Mouse (Mus musculus) CH12.LX (cell line): Measurements from ENCODE around the gene Hist1h1d. TPM values are rescaled to one million over a fixed set of nuclear protein-coding genes. Genes with fewer than 3 reads are reported as not detected.

Source experiments
- DNase-seq: peaks from one replicate; pipeline ENCODE4 v3.0.0-alpha.2; 2013; ENCODE audit errors: extremely low read depth
- H3K27ac ChIP-seq: 2 replicates; pipeline ENCODE4 v1.5.1; 2012; ENCODE audit warnings: low read depth, mild to moderate bottlenecking, control low read depth, moderate library complexity; ENCODE audit not compliant: insufficient read depth
- H3K27me3 ChIP-seq: replicated peaks from 2 replicates; pipeline ENCODE3; 2012; ENCODE audit warnings: inconsistent platforms
- H3K36me3 ChIP-seq, 2 experiments: replicated peaks in 1 of 2; 2 replicates each; pipeline versions ENCODE3 to v1.6.1; 2012; ENCODE audit warnings: inconsistent platforms in 1 of 2, low read length in 1 of 2, mild to moderate bottlenecking in 1 of 2, mixed read lengths in 1 of 2, moderate library complexity in 1 of 2; ENCODE audit not compliant: control insufficient read depth in 1 of 2, insufficient read depth in 1 of 2
- H3K4me1 ChIP-seq, 2 experiments: 2 replicates each; pipeline ENCODE4 v1.6.1; 2012; ENCODE audit warnings: inconsistent platforms in 1 of 2, moderate library complexity in 1 of 2; ENCODE audit not compliant: insufficient read depth in 2 of 2, control insufficient read depth in 1 of 2
- H3K4me2 ChIP-seq: 2 replicates; pipeline ENCODE4 v1.6.1; 2012; ENCODE audit warnings: low read depth, mild to moderate bottlenecking, control low read depth; ENCODE audit not compliant: poor library complexity, insufficient read depth, severe bottlenecking
- H3K4me3 ChIP-seq, 3 experiments: fragments of 150-350 bp in 1 of 3; sonication (generic) in 1 of 3; replicated peaks in 1 of 3; 2 replicates each; pipeline versions ENCODE3 to v1.5.1; 2011 to 2012; ENCODE audit warnings: low read depth in 2 of 3, low read length in 2 of 3, mild to moderate bottlenecking in 2 of 3, moderate library complexity in 2 of 3, control low read depth in 1 of 3, improper control_type of control experiment in 1 of 3, inconsistent platforms in 1 of 3, mixed read lengths in 1 of 3; ENCODE audit not compliant: poor library complexity in 1 of 3
- H3K79me2 ChIP-seq: replicated peaks from 2 replicates; pipeline ENCODE4 v1.6.1; 2012; ENCODE audit warnings: mild to moderate bottlenecking, moderate library complexity; ENCODE audit not compliant: control insufficient read depth, poor library complexity, insufficient read depth, severe bottlenecking; ENCODE audit errors: extremely low read depth
- H3K9ac ChIP-seq: 2 replicates; pipeline ENCODE4 v1.6.1; 2012; ENCODE audit warnings: low read depth, mild to moderate bottlenecking, control low read depth, moderate library complexity; ENCODE audit not compliant: insufficient read depth
- H3K9me3 ChIP-seq: replicated peaks from 2 replicates; pipeline ENCODE3; 2012; ENCODE audit warnings: low read length, inconsistent platforms, mixed read lengths
- JUND ChIP-seq: conservative IDR thresholded peaks from 2 replicates; pipeline ENCODE4 v1.6.1; 2011; ENCODE audit warnings: low read depth, low read length, improper control_type of control experiment
- MYC ChIP-seq: IDR thresholded peaks from 2 replicates; pipeline ENCODE4 v1.6.1; 2011; ENCODE audit warnings: low read depth, mild to moderate bottlenecking, improper control_type of control experiment, low read length
- POLR2A ChIP-seq: IDR thresholded peaks from 2 replicates; pipeline ENCODE4 v1.6.1; 2011; ENCODE audit warnings: low read depth, mild to moderate bottlenecking, improper control_type of control experiment, low read length
- POLR2AphosphoS2 ChIP-seq: IDR thresholded peaks from 2 replicates; pipeline ENCODE4 v1.6.1; 2011; ENCODE audit warnings: low read depth, low read length, improper control_type of control experiment
- RCOR1 ChIP-seq: conservative IDR thresholded peaks from 2 replicates; pipeline ENCODE4 v1.6.1; 2012; ENCODE audit warnings: low read depth, mild to moderate bottlenecking, inconsistent platforms, low read length, improper control_type of control experiment
- SIN3A ChIP-seq: IDR thresholded peaks from 2 replicates; pipeline ENCODE4 v1.6.1; 2012; ENCODE audit warnings: low read length, improper control_type of control experiment, inconsistent platforms
- TBP ChIP-seq: conservative IDR thresholded peaks from 2 replicates; pipeline ENCODE4 v1.6.1; 2011; ENCODE audit warnings: low read depth, low read length, improper control_type of control experiment
- TCF12 ChIP-seq: IDR thresholded peaks from 2 replicates; pipeline ENCODE4 v1.6.1; 2014; ENCODE audit warnings: low read depth, mild to moderate bottlenecking, inconsistent platforms, low read length, improper control_type of control experiment
- UBTF ChIP-seq: IDR thresholded peaks from 2 replicates; pipeline ENCODE4 v1.6.1; 2012; ENCODE audit warnings: low read depth, mild to moderate bottlenecking, inconsistent platforms, low read length, improper control_type of control experiment, moderate library complexity
- ZMIZ1 ChIP-seq: IDR thresholded peaks from 2 replicates; pipeline ENCODE4 v1.6.1; 2012; ENCODE audit warnings: low read depth, mild to moderate bottlenecking, inconsistent platforms, low read length, improper control_type of control experiment
- dilution Hi-C: fragments of 300-500 bp; cut with MboI; formaldehyde crosslinking; loops from 2 replicates; pipeline ENCODE4 v1.14.3; 2020; ENCODE audit warnings: low sequenced_read_pairs; ENCODE audit not compliant: extremely low pct_unique_long_range_greater_than_20kb, extremely low pct_ligation_motif_present
- in situ Hi-C: fragments of 300-500 bp; cut with MboI; formaldehyde crosslinking; loops from 3 replicates; pipeline ENCODE4 v1.14.3; 2019; ENCODE audit warnings: low sequenced_read_pairs, low pct_ligation_motif_present, low pct_unique_long_range_greater_than_20kb, mixed read lengths
- polyA plus RNA-seq: library from polyadenylated mRNA; unstranded; fragments of >175 nt; gene quantifications from 2 replicates; pipeline ENCODE4 v1.2.1, GENCODE M21; 2012; ENCODE audit warnings: low read depth; ENCODE audit not compliant: insufficient read length
- total RNA-seq, 2 experiments: library from RNA; depleted of rRNA; stranded (reverse); fragments of 300-350 nt in 1 of 2; fragments of >200 nt in 1 of 2; gene quantifications; 2 replicates each; pipeline ENCODE4 v1.2.3; 2012 to 2014

Hist1h1d gene
- total and polyA plus RNA-seq, 3 experiments, result 0.14 to 112 (median 2.3) TPM

- Histone ChIP-seq H3K4me1 (peaks cover 9 to 57% of the 10 kb centered on the region in 2 experiments; a peak in 3 of 4 replicates), H3K4me3 (peak overlapping the region; percentile 49 to 58 (median 55)), H3K9ac (peak overlapping the region; percentile 95), H3K27me3 (no peaks in the 10 kb centered on the region), H3K4me2 (peak overlapping the region; percentile 93), H3K9me3 (no peaks in the 10 kb centered on the region), H3K27ac (peak overlapping the region; percentile 80), H3K79me2 (no peaks in the 10 kb centered on the region), H3K36me3 (no peaks in the 10 kb centered on the region)
- dilution Hi-C loops (no loop called here), in situ Hi-C loops (no loop called here)
- 0 out of 2 replicates have a peak, but pooled peaks have one; percentile 57 for TF ChIP-seq SIN3A
- peak; percentile 21; the same call in 1 of the 2 replicates for TF ChIP-seq RCOR1
- TF ChIP-seq TBP, result 0 out of 2 replicates have a peak, but pooled peaks have one; percentile 4
- TF ChIP-seq ZMIZ1, result peak; percentile 93; the same call in 1 of the 2 replicates
- no peak for TF ChIP-seq UBTF
- peak; percentile 54; the same call in 1 of the 2 replicates for TF ChIP-seq POLR2A
- TF ChIP-seq MYC, result 0 out of 2 replicates have a peak, but pooled peaks have one; percentile 2
- peak; percentile 86 for TF ChIP-seq POLR2AphosphoS2
- no peak; the same call in 1 of the 2 replicates for TF ChIP-seq JUND
- no peak for DNase-seq
These were observed 16.8 kb upstream of the Hist1h1d start for GRCm38 (mm10) chr13:23536076-23536822.

GRCm38 (mm10) chr13:23537006-23537710 is 15.9 kb upstream of the Hist1h1d start:
- peak overlapping the region; percentile 81 for H3K4me2 ChIP-seq
- in situ Hi-C loops, result no loop called here
- H3K9ac ChIP-seq, result peak overlapping the region; percentile 95
- no peaks in the 10 kb centered on the region for H3K9me3 ChIP-seq
- no peak for DNase-seq
- H3K79me2 ChIP-seq, result no peaks in the 10 kb centered on the region
- H3K27ac ChIP-seq, result peak overlapping the region; percentile 56
- TF ChIP-seq TCF12 (no peak), UBTF (no peak)
- TF ChIP-seq, all 38 proteins: peak for 0
- Histone ChIP-seq H3K4me1 (peaks cover 9 to 58% of the 10 kb centered on the region in 2 experiments; a peak in 3 of 4 replicates), H3K36me3 (no peaks in the 10 kb centered on the region), H3K27me3 (no peaks in the 10 kb centered on the region), H3K4me3 (peak overlapping the region in 1 of 3 experiments; percentile 55)
- dilution Hi-C loops, result no loop called here
